Mouse (Mus musculus) thymus, postnatal 36 days (tissue): ENCODE measurements at regions not wholly inside any gene's neighbourhood (a gene's known extent, or its start where the extent isn't known, plus 50 kb on each side); places are given as distances from the start of the nearest gene placed in this dataset.

Experiments used
- DNase-seq, 2 experiments: peaks; one replicate each; pipeline ENCODE4 v3.0.0; 2022; ENCODE audit warnings: mixed read lengths in 2 of 2

GRCm38 (mm10) chr2:64860113-64860512 lies 164.7 kb downstream of the Grb14 start:
- no peak for DNase-seq

DNA sequence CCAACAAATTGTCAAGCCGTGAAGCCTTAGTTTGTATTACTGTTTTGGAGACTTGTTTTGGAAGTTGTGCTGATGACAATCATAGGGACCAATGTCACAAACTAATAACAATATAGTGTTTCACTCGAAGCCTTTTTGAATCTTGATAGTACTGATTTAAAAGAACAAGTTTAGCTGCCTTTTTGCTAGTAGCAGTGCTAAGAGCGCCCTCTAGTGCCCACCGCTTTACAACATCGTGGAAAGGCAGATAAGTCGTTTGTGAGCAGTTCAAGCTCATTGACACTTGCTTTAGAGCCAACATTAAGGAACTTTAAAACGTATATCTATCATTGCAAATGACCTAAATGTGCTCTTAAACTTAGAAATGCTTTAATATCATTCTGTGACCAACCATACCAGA lies 170.9 kb downstream of the Grb14 start:
- DNase-seq: peak; percentile 9 to 18

DNA sequence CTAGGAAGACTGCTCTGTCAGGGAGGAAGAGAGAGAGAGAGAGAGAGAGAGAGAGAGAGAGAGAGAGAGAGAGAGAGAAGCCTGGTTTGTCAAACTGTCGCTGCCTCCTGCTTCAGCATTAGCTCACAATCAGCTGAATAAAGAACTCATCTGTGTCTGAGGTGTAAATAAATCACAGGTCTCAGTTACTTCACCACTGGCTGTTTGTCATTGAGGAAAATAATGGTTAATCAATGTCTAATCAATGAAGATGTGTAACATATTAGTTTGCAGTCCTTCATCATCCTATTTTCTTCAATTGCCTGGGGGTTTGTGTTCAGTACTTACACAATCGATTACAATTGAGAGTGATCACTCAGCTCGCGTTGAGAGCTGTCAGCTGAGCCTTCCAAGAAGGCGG lies 171.9 kb downstream of the Grb14 start:
- no peak for DNase-seq

DNA sequence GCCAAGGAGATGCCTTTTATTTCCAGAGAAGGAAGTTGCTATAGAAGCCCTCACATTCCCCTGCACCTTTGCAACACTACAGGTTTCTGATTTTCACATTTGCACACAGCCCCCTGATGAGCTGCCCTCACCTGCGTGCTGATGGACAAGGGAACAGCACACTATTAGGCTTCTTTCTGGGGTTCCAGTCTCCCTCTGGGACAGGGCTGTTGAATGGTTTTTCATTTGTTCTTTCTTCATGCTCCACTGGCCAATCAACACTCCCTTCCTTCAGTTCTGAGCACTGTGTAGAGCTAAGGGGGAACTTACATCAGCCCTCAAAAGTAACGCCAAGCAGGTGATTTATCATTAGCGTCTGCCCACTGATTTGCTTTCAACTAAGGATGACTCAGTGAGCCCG lies 173.7 kb downstream of the Grb14 start:
- DNase-seq: no peak

- no peak for DNase-seq
These were observed 174.1 kb downstream of the Grb14 start for GRCm38 (mm10) chr2:64850656-64851055.

- no peak for DNase-seq
These were observed 200.3 kb downstream of the Grb14 start for GRCm38 (mm10) chr2:64824494-64824893.

DNA sequence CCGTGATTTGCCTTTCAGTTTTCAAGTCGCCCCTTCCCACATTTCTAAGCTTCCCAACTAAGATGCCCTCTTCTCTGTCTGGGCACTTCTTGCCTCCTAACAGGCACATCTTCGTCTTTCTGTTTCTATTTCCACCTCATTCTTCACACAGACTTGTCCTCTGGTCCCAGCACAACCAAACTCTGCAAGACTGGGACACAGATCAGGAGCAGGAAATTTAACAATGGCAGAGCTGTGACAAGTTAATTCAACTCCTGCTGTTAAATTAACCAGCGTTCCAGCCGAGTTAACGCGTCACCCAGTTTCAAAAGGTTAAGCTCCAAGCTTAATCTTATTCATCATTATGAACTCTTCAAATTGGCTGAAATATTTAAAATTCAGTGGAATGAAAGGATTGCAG lies 200.9 kb downstream of the Grb14 start:
- no peak for DNase-seq

- no peak for DNase-seq
These were observed 201.7 kb downstream of the Grb14 start for GRCm38 (mm10) chr2:64823074-64823473.

DNA sequence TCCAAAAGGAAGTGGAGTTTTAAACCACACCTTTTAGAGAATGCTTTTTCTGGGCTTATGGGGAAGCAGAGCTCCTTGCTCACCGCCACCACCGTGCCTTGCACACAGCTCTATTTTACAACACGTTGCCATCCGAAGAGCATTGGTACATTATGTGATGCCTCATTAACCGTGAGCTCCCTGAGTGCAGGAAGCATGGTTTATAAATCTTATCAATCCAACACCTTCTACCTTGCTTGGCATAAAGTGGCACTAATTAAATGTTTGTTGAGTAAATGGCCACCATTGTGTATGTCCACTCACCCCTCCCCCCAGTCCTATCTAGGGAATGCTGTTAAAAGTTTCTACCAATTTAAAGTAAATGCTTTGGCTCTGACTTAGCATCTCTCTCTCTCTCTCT lies 206.6 kb downstream of the Grb14 start:
- DNase-seq: no peak
